Mouse (Mus musculus) left cerebral cortex, adult 2 months (tissue): ENCODE measurements at regions not wholly inside any gene's neighbourhood (a gene's known extent, or its start where the extent isn't known, plus 50 kb on each side); places are given as distances from the start of the nearest gene placed in this dataset.
A peak's percentile ranks its signal among the peaks of the same experiment; 100 is the strongest.
"Not testable (repeated sequence)": the region's sequence is repeated elsewhere in the genome, so short reads cannot be mapped to it uniquely, and the experiment has no call there.

Source experiments
- DNase-seq, 2 experiments: peaks; one replicate each; pipeline ENCODE4 v3.0.0; 2021 to 2022; ENCODE audit warnings: low spot score in 2 of 2, mixed read lengths in 1 of 2; ENCODE audit errors: extremely low spot score in 1 of 2
- H3K27ac ChIP-seq: fragments of 200-600 bp; 2 replicates; pipeline ENCODE4 v1.8.1; 2022
- H3K4me3 ChIP-seq: fragments of 200-600 bp; 2 replicates; pipeline ENCODE4 v1.8.1; 2022
- CTCF ChIP-seq: fragments of 200-600 bp; IDR thresholded peaks from 2 replicates; pipeline ENCODE4 v1.8.1; 2022; ENCODE audit warnings: antibody characterized with exemption, mild to moderate bottlenecking, moderate library complexity
- intact Hi-C: fragments of 180-260 bp; cut with DNase I; formaldehyde crosslinking; loops from one replicate; pipeline ENCODE4 v1.15.1; 2025

DNA sequence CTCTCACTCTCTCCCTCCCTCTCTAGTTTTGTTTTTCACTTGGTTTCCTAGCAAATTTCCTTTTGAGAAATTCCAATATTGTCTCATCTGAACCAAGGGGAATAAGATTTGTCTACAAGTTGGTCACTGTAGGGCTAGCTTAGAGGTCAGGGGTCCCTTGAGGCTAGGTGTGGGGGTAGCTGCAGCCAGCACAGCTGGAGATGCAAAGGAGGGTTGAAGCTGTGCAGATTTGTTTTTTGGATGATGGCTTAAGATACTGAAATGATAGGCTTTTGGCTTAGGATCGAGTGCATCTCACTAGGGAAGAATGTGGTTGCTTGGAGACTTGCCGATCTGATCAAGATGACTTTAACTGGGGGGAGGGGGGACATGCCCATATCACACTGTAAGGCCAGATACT lies 88.3 kb upstream of the Tmem28 start:
- no peak for TF ChIP-seq CTCF
- intact Hi-C loops = no loop called here
- no peak overlapping the region for H3K27ac ChIP-seq
- DNase-seq = no peak
- H3K4me3 ChIP-seq = no peak overlapping the region

DNA sequence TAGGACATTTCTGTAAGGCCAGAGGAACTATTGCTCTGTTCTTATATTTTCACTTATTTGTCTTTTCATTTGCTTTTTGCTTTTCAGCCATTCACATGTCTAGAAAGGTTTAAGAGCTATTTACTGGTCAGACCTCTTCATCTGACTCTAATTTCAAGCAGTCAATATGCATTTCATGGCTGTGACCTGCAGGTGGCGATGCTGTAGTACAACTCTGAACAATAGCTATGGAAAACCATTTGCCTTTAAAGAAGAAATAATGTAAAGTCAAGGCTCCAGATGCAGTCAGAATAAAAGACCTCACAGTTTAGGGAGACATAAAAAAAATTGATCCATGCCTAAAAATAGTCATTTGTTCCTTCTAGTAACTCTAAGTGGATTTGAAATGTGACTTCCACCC lies 95.7 kb upstream of the Tmem28 start:
- peak; percentile 66 for TF ChIP-seq CTCF
- DNase-seq = peak; percentile 8 to 28
- no peak overlapping the region for H3K27ac ChIP-seq
- H3K4me3 ChIP-seq = no peak overlapping the region
- intact Hi-C loops = no loop called here

DNA sequence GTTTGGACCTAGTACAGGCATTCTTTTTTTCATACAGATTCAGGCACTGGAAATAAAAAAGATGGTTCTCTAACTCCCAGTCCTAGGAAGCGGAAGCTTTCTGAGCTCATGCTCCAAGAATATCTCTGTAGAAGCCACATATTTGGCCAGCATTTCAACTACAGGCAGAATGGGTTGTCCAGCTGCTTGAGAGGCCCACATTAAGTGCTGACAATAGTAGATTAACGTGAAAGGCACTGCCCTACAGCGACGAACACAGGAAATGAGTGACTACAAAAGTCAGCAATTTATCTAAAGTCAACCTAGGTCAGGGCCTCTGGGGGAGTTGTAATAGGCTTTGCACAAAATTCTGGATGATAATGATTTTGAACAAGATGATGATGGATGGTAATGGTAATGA lies 125.5 kb upstream of the Tmem28 start:
- Histone ChIP-seq H3K27ac (no peak overlapping the region), H3K4me3 (no peak overlapping the region)
- no peak for TF ChIP-seq CTCF
- intact Hi-C loops = no loop called here
- DNase-seq = no peak

DNA sequence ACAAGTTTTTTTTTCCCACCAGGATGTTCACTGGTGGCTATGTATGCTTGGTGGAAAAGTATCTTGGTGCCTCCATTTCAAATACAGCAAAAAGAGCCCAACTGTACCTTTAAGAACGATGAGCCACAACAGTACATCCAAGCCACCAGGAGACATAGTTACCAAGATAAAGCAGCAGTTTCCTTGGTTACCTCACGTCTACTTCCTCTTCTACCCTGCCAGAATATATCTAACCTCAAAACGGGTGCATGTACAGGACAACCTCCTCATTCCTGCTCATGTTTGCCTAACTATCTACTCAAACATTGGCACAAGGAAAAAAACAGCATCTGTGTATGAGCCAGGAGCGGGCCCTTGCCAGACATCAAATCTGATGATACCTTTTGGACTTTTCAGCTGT lies 129.8 kb upstream of the Tmem28 start:
- intact Hi-C loops = no loop called here
- Histone ChIP-seq H3K4me3 (no peak overlapping the region), H3K27ac (no peak overlapping the region)
- TF ChIP-seq CTCF = no peak
- no peak for DNase-seq

DNA sequence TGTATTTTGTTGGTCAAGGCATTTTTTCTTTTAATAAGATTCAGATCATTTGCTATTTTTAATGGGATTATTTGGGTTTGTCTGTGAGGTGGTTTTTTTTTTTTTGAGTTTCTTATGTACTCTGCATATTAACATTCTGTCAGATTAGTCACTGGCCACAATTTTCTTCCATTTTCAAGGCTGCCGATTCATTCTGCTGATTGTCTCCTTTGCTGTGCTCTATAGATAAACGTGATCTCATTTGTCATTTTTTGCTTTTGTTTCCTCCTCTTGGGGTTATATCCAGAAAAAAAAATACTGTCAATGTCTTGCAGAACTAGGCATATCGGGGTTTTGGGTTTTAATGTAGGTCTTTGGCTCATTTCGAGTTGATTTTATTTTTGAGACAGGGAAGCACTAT lies 131.1 kb upstream of the Tmem28 start:
- TF ChIP-seq CTCF = no peak
- no peak for DNase-seq
- Histone ChIP-seq H3K27ac (no peak overlapping the region), H3K4me3 (no peak overlapping the region)
- intact Hi-C loops = no loop called here

DNA sequence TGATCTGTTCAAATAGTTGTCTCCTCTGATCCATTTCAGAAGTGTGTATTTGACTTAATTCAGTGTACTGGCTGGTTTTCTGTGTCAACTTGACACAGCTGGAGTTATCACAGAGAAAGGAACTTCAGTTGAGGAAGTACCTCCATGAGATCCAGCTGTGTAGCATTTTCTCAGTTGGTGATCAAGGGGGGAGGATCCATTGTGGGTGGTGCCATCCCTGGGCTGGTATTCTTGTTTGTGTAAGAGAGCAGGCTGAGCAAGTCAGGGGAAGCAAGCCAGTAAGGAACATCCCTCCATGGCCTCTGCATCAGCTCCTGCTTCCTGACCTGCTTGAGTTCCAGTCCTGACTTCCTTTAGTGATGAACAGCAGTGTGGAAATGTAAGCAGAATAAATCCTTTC lies 138.3 kb upstream of the Tmem28 start:
- intact Hi-C loops = not testable (repeated sequence)

DNA sequence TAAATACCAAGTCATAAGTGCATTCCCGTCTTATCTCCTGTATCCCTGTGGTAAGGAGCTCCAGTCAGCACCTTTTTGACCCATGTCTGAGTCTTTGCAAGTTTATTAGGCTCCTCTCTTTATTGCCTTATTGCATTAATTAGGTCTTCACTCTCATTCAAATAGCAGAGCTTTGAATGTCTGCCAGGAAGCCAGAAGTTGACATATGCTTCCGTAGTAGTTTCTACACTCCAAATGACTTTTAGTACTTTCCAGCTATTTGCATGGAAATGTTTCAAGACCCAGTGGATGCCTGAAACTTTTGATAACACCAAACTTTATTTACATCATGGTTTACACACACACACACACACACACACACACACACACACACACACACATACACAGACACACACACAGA lies 153.2 kb upstream of the Tmem28 start:
- no peak for DNase-seq
- intact Hi-C loops = no loop called here
- no peak overlapping the region for H3K27ac ChIP-seq
- no peak for TF ChIP-seq CTCF
- no peak overlapping the region for H3K4me3 ChIP-seq

More for the DNA sequence above, 138.3 kb upstream of the Tmem28 start:
- not testable (repeated sequence) for H3K4me3 ChIP-seq, H3K27ac ChIP-seq, DNase-seq

DNA sequence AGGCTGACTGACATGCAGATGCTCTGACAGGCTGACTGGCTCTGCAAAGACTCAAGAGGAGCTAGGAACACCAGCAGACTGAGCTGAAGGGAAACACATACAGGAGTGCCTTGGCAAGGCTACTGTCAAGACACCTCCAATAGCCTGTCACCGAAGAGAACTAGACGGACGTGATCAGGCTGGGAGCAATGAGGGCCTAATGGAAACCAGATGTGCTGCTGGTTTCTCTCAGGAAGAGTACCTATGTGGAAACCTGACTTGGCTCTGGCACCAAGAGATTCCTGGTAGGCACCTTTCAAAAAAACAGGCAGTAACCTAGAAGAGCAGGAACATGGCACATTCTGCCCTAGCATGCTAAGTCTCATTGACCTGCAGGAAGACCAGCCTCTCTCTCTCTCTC lies 158.3 kb upstream of the Tmem28 start:
- no peak for TF ChIP-seq CTCF
- Histone ChIP-seq H3K27ac (no peak overlapping the region), H3K4me3 (no peak overlapping the region)
- no peak for DNase-seq
- intact Hi-C loops = no loop called here

DNA sequence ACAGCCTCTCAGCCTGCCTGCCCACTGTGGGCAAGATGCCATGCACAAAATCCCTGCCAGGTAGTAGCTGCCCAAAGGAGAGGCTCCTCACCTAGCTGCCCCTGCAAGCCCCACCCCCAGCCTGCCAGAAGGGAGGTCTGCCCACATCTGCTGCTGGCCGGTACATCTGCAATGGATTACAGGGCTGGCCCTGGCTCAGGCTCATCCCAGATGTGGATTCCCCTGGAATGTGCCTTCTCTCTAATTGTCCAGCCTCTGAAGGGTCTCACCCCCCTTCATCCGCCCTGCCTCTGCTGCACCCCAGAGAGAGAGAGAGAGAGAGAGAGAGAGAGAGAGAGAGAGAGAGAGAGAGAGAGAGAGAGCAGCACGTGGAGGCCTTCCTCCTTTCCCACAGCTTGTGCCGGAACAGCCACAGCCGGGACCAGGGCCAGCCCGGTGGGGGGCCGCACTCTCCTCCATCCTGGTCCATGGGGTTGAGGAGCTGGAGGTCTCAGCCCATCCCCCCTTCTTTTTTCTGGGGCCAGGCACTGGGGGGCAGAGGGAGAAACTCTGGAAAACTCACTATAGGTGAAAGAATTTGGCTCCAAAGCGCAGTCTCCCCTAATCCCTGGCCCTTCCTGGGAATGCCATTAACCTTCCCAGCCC lies 161.2 kb upstream of the Tmem28 start:
- Histone ChIP-seq H3K4me3 (no peak overlapping the region), H3K27ac (no peak overlapping the region)
- intact Hi-C loops = loop anchor here (2.0 to 10.0 kb wide), 3 partner anchors 85 to 255 kb away; no protein-coding TSS in a partner anchor
- TF ChIP-seq CTCF = no peak
- no peak for DNase-seq

DNA sequence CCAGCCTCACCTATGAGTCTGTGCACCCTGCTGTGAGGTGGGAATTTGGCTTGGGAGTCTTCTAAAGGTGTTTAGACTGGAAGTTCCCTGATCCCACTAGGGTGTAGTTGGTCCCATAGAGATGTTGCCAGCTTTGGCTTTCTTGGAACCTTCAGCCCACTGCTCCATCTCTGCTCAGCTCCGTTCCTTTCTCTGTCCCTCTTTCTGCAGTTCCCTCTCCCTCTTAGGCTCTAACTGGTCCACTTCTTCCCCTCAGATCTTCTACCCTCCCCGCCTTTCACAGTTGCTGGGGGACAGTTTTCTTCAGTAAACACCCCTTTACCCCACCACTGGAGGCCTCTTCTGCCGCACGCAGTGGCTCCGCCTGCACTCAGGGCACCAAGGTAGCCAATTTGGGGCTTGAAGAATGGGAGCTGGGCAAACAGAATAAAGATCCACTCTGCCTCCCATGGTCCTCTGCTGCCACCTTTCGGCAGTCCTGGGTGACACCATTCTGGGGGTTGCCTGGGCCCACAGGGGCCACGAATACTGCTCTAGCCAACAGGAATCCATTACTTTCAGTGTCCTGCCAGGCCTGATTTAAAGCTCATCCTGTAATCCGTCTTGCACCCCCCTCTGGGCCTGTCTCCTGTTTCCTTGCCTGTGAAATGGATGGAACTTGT lies 162.9 kb upstream of the Tmem28 start:
- TF ChIP-seq CTCF = peak; percentile 82
- intact Hi-C loops = loop anchor here (1.0 to 10.0 kb wide), 5 partner anchors 83 to 528 kb away; no protein-coding TSS in a partner anchor
- no peak overlapping the region for H3K27ac ChIP-seq
- H3K4me3 ChIP-seq = no peak overlapping the region
- DNase-seq = peak; percentile 45 to 71

DNA sequence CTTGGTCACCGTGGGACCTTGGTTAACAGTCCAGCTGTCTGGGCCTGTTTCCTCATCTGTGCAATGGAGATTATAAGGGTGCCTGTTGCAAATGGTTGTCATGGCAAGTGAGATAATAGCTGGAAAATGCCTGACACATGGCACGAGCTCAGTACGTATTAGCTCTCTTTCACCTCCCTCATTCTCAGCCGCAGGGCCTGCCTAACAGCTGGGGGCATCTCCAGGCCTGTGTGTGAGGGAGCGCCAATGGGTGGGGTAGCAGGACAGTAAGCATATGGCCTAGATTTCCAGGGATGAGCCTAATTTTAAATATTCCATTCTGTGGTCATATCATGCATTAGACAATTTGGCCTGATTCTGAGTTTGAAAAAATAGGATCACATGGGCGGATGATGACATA lies 163.8 kb upstream of the Tmem28 start:
- intact Hi-C loops = loop anchor here (1.0 to 10.0 kb wide), 3 partner anchors 125 to 527 kb away; no protein-coding TSS in a partner anchor
- no peak overlapping the region for H3K4me3 ChIP-seq
- TF ChIP-seq CTCF = no peak
- no peak for DNase-seq
- no peak overlapping the region for H3K27ac ChIP-seq

DNA sequence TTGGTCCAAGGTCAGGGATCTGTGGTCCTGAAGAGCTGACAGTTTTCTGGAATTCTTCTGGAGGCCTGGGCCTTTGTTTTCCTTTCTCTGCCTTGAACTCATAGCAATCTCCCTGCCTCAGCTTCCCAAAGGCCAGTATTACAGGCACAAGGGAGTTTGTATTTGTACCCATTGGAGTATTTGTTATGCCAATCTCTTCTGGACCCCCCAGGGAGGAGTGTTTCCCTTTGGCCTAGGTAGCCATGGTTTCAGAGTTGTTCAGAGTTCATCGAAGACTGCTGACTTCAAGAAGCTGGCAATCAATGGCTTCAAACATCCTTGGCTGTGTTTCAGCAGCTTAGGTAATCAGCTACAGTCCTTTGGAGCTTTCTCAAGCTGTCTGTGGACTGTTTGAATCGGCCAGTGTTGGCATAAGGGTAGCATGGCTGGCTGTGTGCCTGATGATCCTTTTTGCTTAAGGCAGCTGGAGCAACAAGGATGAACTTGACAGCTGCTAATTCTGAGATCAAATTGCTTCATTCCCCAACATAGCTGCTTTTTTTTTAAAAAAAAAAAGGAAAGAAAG lies 161.2 kb upstream of the Pja1 start:
- Histone ChIP-seq H3K27ac (no peak overlapping the region), H3K4me3 (no peak overlapping the region)
- no peak for DNase-seq
- no peak for TF ChIP-seq CTCF
- intact Hi-C loops = no loop called here
